8 mouse cellular contexts compared by ENCODE assay signal in the genomic region with DNA sequence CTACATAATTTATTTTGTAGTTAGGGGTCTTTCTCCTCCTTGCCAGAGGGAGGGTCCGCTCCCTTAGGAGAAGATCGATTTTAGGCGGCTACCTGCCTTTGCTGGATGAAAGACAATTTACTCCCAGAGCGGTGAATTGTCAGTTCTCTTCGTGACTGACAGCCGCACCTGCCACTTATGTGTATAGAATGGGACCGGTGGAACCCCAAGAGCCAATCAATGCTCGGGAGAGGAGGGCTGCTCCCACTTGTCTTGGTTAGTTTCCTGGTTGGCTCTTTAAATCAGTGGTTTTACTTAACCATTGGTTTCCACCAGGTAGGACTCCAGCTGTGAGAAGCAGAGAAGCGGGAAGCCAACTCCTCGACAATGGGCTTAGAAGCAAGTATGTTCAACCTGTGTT. TPM values are rescaled to one million over a fixed set of nuclear protein-coding genes. Genes with fewer than 3 reads are reported as not detected.
DNase-seq lines count a peak whose midpoint lies in the region; ATAC-seq lines count a peak whose summit lies in the region.
"Had no signal": no experiment of that assay in that cellular context is flagged by ENCODE, and none has a peak within 500 bp of the region (broad histone marks: within the 10 kb centered on the region; RNA-seq: fewer than 3 reads in every experiment).

No protein-coding gene starts in this region.

- H3K27me3 ChIP-seq in embryonic facial prominence, embryonic 15.5 days, result 0 out of 2 replicates have a peak, but pooled peaks cover 4% of the 10 kb centered on the region
- H3K27me3 ChIP-seq in hindbrain, embryonic 10.5 days (ENCODE audit: insufficient read depth, poor library complexity, severe bottlenecking), result peaks cover 26% of the 10 kb centered on the region

- peak; percentile 79 for DNase-seq in cerebellum, adult 11 months
- DNase-seq in hindbrain, embryonic 10.5 days (ENCODE audit: low spot score), result peak; percentile 41
- peak; percentile 40 for DNase-seq in layer of hippocampus, adult 9-10 months (ENCODE audit: low spot score)
- peak; percentile 80 to 82 for DNase-seq in lung, adult 18-20 months
- peak; percentile 75 for DNase-seq in retina, embryonic 14.5 days (ENCODE audit: low spot score)
- no peak for DNase-seq in thymus, postnatal 0 days (ENCODE audit: low spot score)

- H3K27ac ChIP-seq in embryonic facial prominence, embryonic 15.5 days (replicated peaks), result no peak overlapping the region
- no peak overlapping the region for H3K27ac ChIP-seq in hindbrain, embryonic 10.5 days

- H3K9ac ChIP-seq in embryonic facial prominence, embryonic 15.5 days, result no peak overlapping the region

- peak overlapping the region; percentile 97 for H3K4me2 ChIP-seq in embryonic facial prominence, embryonic 15.5 days (replicated peaks)

- H3K36me3 ChIP-seq in embryonic facial prominence, embryonic 15.5 days, result no peaks in the 10 kb centered on the region
- no peaks in the 10 kb centered on the region for H3K36me3 ChIP-seq in hindbrain, embryonic 10.5 days

- peaks cover 8% of the 10 kb centered on the region for H3K4me1 ChIP-seq in embryonic facial prominence, embryonic 15.5 days
- H3K4me1 ChIP-seq in hindbrain, embryonic 10.5 days (replicated peaks), result peaks cover 17% of the 10 kb centered on the region

- H3K4me3 ChIP-seq in embryonic facial prominence, embryonic 15.5 days (replicated peaks), result peak overlapping the region; percentile 68
- H3K4me3 ChIP-seq in hindbrain, embryonic 10.5 days, result peak overlapping the region; percentile 82

- no peaks in the 10 kb centered on the region for H3K9me3 ChIP-seq in embryonic facial prominence, embryonic 15.5 days (replicated peaks)
- no peaks in the 10 kb centered on the region for H3K9me3 ChIP-seq in hindbrain, embryonic 10.5 days

- 7% methylated on average over 10 of the region's 10 CpGs for WGBS in embryonic facial prominence, embryonic 15.5 days
- WGBS in hindbrain, embryonic 10.5 days, result 3% methylated on average over 10 of the region's 10 CpGs

- ATAC-seq in embryonic facial prominence, embryonic 15.5 days (ENCODE audit: insufficient number of reproducible peaks, low FRiP score, low TSS enrichment, low read depth), result 0 out of 2 replicates have a peak, but pooled peaks have one; percentile 45

RNA-seq across cellular contexts. Expression of a gene that starts 1.1 kb away (rescaled TPM):
- polyA plus RNA-seq in embryonic facial prominence, embryonic 15.5 days (2015; fragmentation: Nextera tagmentation; extraction: Ambion mirVana), result 5.9 and 7.1 TPM in 2 replicates
- 9.7 and 15.3 TPM in 2 replicates for polyA plus RNA-seq in hindbrain, embryonic 10.5 days (2016; fragmentation: Nextera tagmentation; extraction: Ambion mirVana)
- polyA plus RNA-seq in thymus, postnatal 0 days (2015; fragmentation: Nextera tagmentation; extraction: Ambion mirVana), result 0.06 and 0.09 TPM in 2 replicates
- polyA plus RNA-seq: erythroblast, embryonic 14.5 days had no signal
